Mouse (Mus musculus) liver, embryonic 14.5 days (tissue): Measurements from ENCODE around the gene Pxk.

ENCODE experiments used
- CTCF ChIP-seq: IDR thresholded peaks from 2 replicates; pipeline ENCODE4 v1.5.1; 2016; ENCODE audit warnings: antibody characterized with exemption, low read depth, control low read depth
- EP300 ChIP-seq: IDR thresholded peaks from 2 replicates; pipeline ENCODE4 v1.6.1; 2016; ENCODE audit warnings: antibody characterized with exemption, low read depth

- no peak for TF ChIP-seq EP300
- TF ChIP-seq CTCF = no peak
These were observed 36.2 kb downstream of the Pxk start for GRCm38 (mm10) chr14:8134234-8134633.
